Mouse (Mus musculus) testis, adult 2 months (tissue): ENCODE data around the gene Myrf. TPM values are rescaled to one million over a fixed set of nuclear protein-coding genes. Genes with fewer than 3 reads are reported as not detected.

Experiments
- H3K27ac ChIP-seq: fragments of 200-500 bp; 2 replicates; pipeline ENCODE4 v1.5.1; 2012; ENCODE audit warnings: low read depth, low read length; ENCODE audit not compliant: control insufficient read depth, insufficient read depth
- H3K27me3 ChIP-seq: fragments of 200-500 bp; 2 replicates; pipeline ENCODE4 v1.6.1; 2012; ENCODE audit warnings: mild to moderate bottlenecking, low read length, moderate library complexity; ENCODE audit not compliant: control insufficient read depth, insufficient read depth
- H3K36me3 ChIP-seq: fragments of 200-500 bp; 2 replicates; pipeline ENCODE4 v1.6.1; 2012; ENCODE audit warnings: mild to moderate bottlenecking, low read length; ENCODE audit not compliant: control insufficient read depth, insufficient read depth
- H3K4me1 ChIP-seq: fragments of 200-500 bp; 2 replicates; pipeline ENCODE4 v1.6.1; 2012; ENCODE audit warnings: low read length; ENCODE audit not compliant: control insufficient read depth, insufficient read depth
- H3K4me3 ChIP-seq: fragments of 200-500 bp; 2 replicates; pipeline ENCODE4 v1.5.1; 2012; ENCODE audit warnings: low read depth, mild to moderate bottlenecking, low read length, moderate library complexity, mixed read lengths; ENCODE audit not compliant: control insufficient read depth
- CTCF ChIP-seq: fragments of 200-500 bp; IDR thresholded peaks from 2 replicates; pipeline ENCODE4 v1.5.1; 2012; ENCODE audit warnings: low read depth, mild to moderate bottlenecking, inconsistent platforms, low read length, moderate library complexity; ENCODE audit not compliant: control insufficient read depth, insufficient read depth, insufficient replicate concordance
- POLR2A ChIP-seq: fragments of 200-500 bp; IDR thresholded peaks from 2 replicates; pipeline ENCODE4 v1.6.1; 2012; ENCODE audit warnings: low read depth, mild to moderate bottlenecking, inconsistent platforms, low read length, moderate library complexity; ENCODE audit not compliant: control insufficient read depth
- polyA plus RNA-seq: library from polyadenylated mRNA; depleted of rRNA; stranded (reverse); fragments of >200 nt; gene quantifications from 2 replicates; pipeline ENCODE4 v1.2.3, GENCODE M21; 2012

Gene Myrf
- polyA plus RNA-seq, 1 experiment, result 3.9 TPM

- H3K36me3 ChIP-seq, result no peaks in the 10 kb centered on the region
- TF ChIP-seq POLR2A, result no peak
- no peak for TF ChIP-seq CTCF
- H3K4me1 ChIP-seq, result no peaks in the 10 kb centered on the region
- no peak overlapping the region for H3K4me3 ChIP-seq
- no peak overlapping the region for H3K27ac ChIP-seq
- H3K27me3 ChIP-seq, result no peaks in the 10 kb centered on the region
These were observed 35.5 kb downstream of the Myrf start for GRCm38 (mm10) chr19:10205051-10205450.

- 0 out of 2 replicates have a peak overlapping the region, but pooled peaks have one; percentile 19 for H3K27ac ChIP-seq
- no peak for TF ChIP-seq CTCF
- TF ChIP-seq POLR2A, result no peak
- no peaks in the 10 kb centered on the region for H3K4me1 ChIP-seq
- H3K4me3 ChIP-seq, result peak overlapping the region; percentile 99; the same call in 1 of the 2 replicates
- H3K27me3 ChIP-seq, result no peaks in the 10 kb centered on the region
- H3K36me3 ChIP-seq, result no peaks in the 10 kb centered on the region
These were observed 35.9 kb downstream of the Myrf start for GRCm38 (mm10) chr19:10204616-10205001.

- Histone ChIP-seq H3K4me3 (peak within 1 kb of the TSS; percentile 99), H3K36me3 (no peaks in the 10 kb centered on the region), H3K27ac (peak within 1 kb of the TSS; percentile 99), H3K27me3 (no peaks in the 10 kb centered on the region), H3K4me1 (no peaks in the 10 kb centered on the region)
- TF ChIP-seq POLR2A, result peak; percentile 92
- no peak for TF ChIP-seq CTCF
These were observed 36.5 kb downstream of the Myrf start, which contains the start of the genes Tmem258 and Fen1 for GRCm38 (mm10) chr19:10203848-10204615. Gene Tmem258 (plus strand): TSS chr19:10204014. Gene Fen1 (minus strand): TSS chr19:10204169.

- H3K4me1 ChIP-seq, result no peaks in the 10 kb centered on the region
- H3K4me3 ChIP-seq, result peak overlapping the region; percentile 99
- no peaks in the 10 kb centered on the region for H3K36me3 ChIP-seq
- no peaks in the 10 kb centered on the region for H3K27me3 ChIP-seq
- TF ChIP-seq CTCF, result no peak
- no peak for TF ChIP-seq POLR2A
- peak overlapping the region; percentile 99 for H3K27ac ChIP-seq
These were observed 37.3 kb downstream of the Myrf start for GRCm38 (mm10) chr19:10203146-10203847.

- Histone ChIP-seq H3K4me3 (no peak overlapping the region), H3K4me1 (no peaks in the 10 kb centered on the region), H3K27ac (no peak overlapping the region), H3K27me3 (no peaks in the 10 kb centered on the region), H3K36me3 (no peaks in the 10 kb centered on the region)
- TF ChIP-seq POLR2A, result no peak
- TF ChIP-seq CTCF, result peak; percentile 94
These were observed 41.8 kb downstream of the Myrf start for GRCm38 (mm10) chr19:10198723-10199122.

- H3K36me3 ChIP-seq, result no peaks in the 10 kb centered on the region
- H3K27me3 ChIP-seq, result no peaks in the 10 kb centered on the region
- no peak overlapping the region for H3K4me3 ChIP-seq
- TF ChIP-seq POLR2A (no peak), CTCF (no peak)
- H3K4me1 ChIP-seq, result no peaks in the 10 kb centered on the region
- H3K27ac ChIP-seq, result no peak overlapping the region
These were observed 42.3 kb downstream of the Myrf start for GRCm38 (mm10) chr19:10198286-10198685.

- no peak overlapping the region for H3K27ac ChIP-seq
- no peaks in the 10 kb centered on the region for H3K36me3 ChIP-seq
- TF ChIP-seq CTCF (no peak), POLR2A (no peak)
- no peaks in the 10 kb centered on the region for H3K27me3 ChIP-seq
- H3K4me1 ChIP-seq, result no peaks in the 10 kb centered on the region
- H3K4me3 ChIP-seq, result no peak overlapping the region
These were observed 43.4 kb downstream of the Myrf start for GRCm38 (mm10) chr19:10197130-10197529.
